Mouse (Mus musculus) CD4-positive, CD25-positive, alpha-beta regulatory T cell, adult 9 weeks (primary cell): ENCODE data around the gene Mbd6. TPM values are rescaled to one million over a fixed set of nuclear protein-coding genes. Genes with fewer than 3 reads are reported as not detected.

Experiments used
- polyA plus RNA-seq: library from polyadenylated mRNA; unstranded; fragments of 100-300 nt; shearing (Covaris generic); gene quantifications from one replicate; pipeline ENCODE4 v1.2.1, GENCODE M21; 2017

Mbd6 gene
- polyA plus RNA-seq = 8.3 TPM

GRCm38 (mm10) chr10:127288800-127289572 lies at the start of gene Mbd6:
Mbd6 (minus strand) TSS chr10:127289018.

DNA sequence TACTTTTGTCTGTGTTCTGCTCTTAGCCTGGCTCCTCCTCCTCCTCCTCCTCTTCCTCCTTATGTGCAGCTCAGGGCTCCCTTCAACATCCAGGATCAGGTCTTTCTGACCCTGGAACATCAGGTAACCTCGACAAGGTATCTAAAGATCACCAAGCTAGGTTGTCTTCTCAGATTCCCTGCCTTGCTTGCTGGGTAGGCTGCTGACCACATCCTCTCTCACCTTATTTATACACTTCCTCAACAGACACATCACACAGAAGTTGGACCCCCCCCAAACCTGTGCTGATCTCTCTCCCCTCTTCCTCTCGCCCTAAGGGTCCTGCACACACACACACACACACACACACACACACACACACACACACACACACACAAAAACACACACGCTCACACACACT lies 32.8 kb upstream of the Mbd6 start, which contains the start of gene Arhgap9:
Arhgap9 (plus strand) TSS at position 344 of the 400 bp plus-strand sequence.

GRCm38 (mm10) chr10:127311476-127312355 lies 22.9 kb upstream of the Mbd6 start, which contains the start of gene Mars:
Mars (minus strand) TSS chr10:127311786.

DNA sequence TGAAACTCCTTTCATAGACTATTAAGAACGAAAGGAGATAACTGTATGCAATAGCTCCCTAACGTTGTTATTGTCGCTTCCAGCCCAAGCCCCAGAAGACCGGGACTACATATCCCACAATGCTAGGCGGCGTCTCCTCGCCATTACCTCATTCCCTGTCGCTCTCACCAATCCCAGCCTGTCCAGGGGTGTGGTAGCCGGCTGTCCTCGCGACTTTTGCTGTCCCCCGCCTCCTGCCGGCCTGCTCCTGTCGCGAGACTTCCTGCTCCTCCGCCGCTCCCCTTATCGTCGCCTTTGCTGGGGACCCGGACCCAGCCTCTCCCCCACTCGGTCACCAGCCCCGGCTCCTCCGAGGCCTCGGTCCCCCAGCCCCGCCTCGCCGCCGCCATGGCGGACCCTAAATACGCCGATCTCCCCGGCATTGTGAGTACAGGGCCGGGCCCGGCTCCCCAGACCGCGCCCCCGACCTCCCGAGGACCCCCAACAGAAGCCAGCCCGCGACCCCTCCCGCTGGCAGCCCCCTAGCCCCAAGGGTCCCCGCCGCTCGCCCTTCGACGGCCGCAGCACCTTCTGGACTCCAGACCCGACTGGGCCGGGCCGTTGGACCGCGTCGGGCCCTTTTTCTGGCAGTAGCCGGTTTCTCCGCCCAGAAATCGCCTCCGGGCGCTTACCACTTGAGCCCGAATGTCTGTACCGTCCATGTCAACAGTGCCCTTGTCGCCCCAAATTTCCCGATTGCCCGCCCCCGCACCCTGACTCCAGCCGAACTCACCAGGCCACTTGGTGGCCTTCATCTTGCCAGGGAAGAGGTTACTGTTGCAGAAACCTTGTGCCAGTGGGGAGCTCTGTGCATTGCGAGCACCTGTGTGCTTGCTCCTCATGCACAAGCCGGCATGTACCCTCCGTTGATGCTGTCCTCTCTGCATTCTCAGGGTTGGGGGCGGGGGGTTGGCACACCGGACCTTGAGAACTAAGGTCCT lies 22.4 kb downstream of the Mbd6 start, which contains the start of gene Dctn2:
Dctn2 (plus strand) TSS at position 257 of the 980 bp plus-strand sequence.

GRCm38 (mm10) chr10:127262548-127263398 lies 26.0 kb downstream of the Mbd6 start, which contains the start of gene Kif5a:
Kif5a (minus strand) TSS chr10:127263348.

Other genes with a start within 250 kb of the Mbd6 start
- 33.0 TPM for gene Mettl1, start 247.6 kb downstream of the Mbd6 start, polyA plus RNA-seq
- 0.14 TPM for gene Eef1akmt3, start 247.5 kb downstream of the Mbd6 start, polyA plus RNA-seq
- gene Cyp27b1, start 240.8 kb downstream of the Mbd6 start, polyA plus RNA-seq = not detected
- gene March9, start 228.8 kb downstream of the Mbd6 start, polyA plus RNA-seq = 0.38 TPM
- 421 TPM for gene Cdk4, start 225.5 kb downstream of the Mbd6 start, polyA plus RNA-seq
- 94.3 TPM for gene Tspan31, start 218.8 kb downstream of the Mbd6 start, polyA plus RNA-seq
- gene Agap2, start 213.7 kb downstream of the Mbd6 start, polyA plus RNA-seq = 29.1 TPM
- 205 TPM for gene Os9, start 167.9 kb downstream of the Mbd6 start, polyA plus RNA-seq
- gene B4galnt1, start 123.8 kb downstream of the Mbd6 start, polyA plus RNA-seq = 571 TPM
- gene Slc26a10, start 108.4 kb downstream of the Mbd6 start, polyA plus RNA-seq = 7.1 TPM
- gene Arhgef25, start 98.9 kb downstream of the Mbd6 start, polyA plus RNA-seq = not detected
- gene Dtx3, start 93.3 kb downstream of the Mbd6 start, polyA plus RNA-seq = 130 TPM
- gene Pip4k2c, start 77.4 kb downstream of the Mbd6 start, polyA plus RNA-seq = 45.1 TPM
- gene Kif5a, start 25.7 kb downstream of the Mbd6 start, polyA plus RNA-seq = 0.45 TPM
- 136 TPM for gene Dctn2, start 22.6 kb downstream of the Mbd6 start, polyA plus RNA-seq
- gene Mars, start 22.8 kb upstream of the Mbd6 start, polyA plus RNA-seq = 86.1 TPM
- 101 TPM for gene Arhgap9, start 32.9 kb upstream of the Mbd6 start, polyA plus RNA-seq
- gene Gli1, start 53.0 kb upstream of the Mbd6 start, polyA plus RNA-seq = 0.42 TPM
- gene Inhbe, start 65.4 kb upstream of the Mbd6 start, polyA plus RNA-seq = not detected
- not detected for gene Inhbc, start 81.4 kb upstream of the Mbd6 start, polyA plus RNA-seq
- 11.4 TPM for gene R3hdm2, start 91.3 kb upstream of the Mbd6 start, polyA plus RNA-seq
- 0.47 TPM for gene Stac3, start 212.7 kb upstream of the Mbd6 start, polyA plus RNA-seq
- gene Ndufa4l2, start 225.9 kb upstream of the Mbd6 start, polyA plus RNA-seq = not detected
- gene Shmt2, start 233.4 kb upstream of the Mbd6 start, polyA plus RNA-seq = 106 TPM
- gene Nxph4, start 245.5 kb upstream of the Mbd6 start, polyA plus RNA-seq = not detected